Mouse (Mus musculus) lung, postnatal 0 days (tissue): ENCODE measurements at regions not wholly inside any gene's neighbourhood (a gene's known extent, or its start where the extent isn't known, plus 50 kb on each side); places are given as distances from the start of the nearest gene placed in this dataset.

ENCODE experiments used
- CTCF ChIP-seq: IDR thresholded peaks from 2 replicates; pipeline ENCODE4 v1.5.1; 2016; ENCODE audit warnings: antibody characterized with exemption, mild to moderate bottlenecking
- EP300 ChIP-seq: IDR thresholded peaks from 2 replicates; pipeline ENCODE4 v1.6.1; 2016; ENCODE audit warnings: antibody characterized with exemption, mild to moderate bottlenecking, control low read depth

DNA sequence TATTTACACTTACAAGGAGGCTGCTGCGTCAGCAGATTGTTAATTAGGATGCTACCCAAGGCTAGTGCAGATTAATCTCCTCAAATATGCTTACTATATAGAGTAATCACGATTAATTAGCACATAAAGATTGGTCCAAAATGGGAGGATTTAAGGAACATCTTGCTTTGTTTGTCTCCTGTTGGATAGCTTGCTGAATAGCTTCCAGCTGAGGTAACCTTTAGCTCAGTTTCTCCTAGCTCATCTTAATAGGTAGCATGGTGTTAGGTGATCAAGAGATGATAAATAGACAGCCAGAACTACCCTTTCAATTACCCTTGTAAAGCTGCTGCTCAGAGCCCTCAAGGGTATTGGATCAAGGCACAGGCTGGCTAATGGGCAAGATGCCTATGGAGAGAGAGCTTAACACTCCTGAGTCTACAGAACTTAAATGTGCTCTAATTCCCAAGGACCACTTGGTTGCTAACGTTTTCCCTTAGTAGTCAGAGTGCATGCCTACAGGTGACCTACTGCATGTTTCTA is 240.4 kb downstream of the Stim2 start:
- no peak for TF ChIP-seq CTCF
- no peak for TF ChIP-seq EP300
